Mouse (Mus musculus) CH12.LX (cell line): ENCODE results near the gene Adam17. TPM values are rescaled to one million over a fixed set of nuclear protein-coding genes. Genes with fewer than 3 reads are reported as not detected.

Source experiments
- DNase-seq: peaks from one replicate; pipeline ENCODE4 v3.0.0-alpha.2; 2013; ENCODE audit errors: extremely low read depth
- H3K27ac ChIP-seq: 2 replicates; pipeline ENCODE4 v1.5.1; 2012; ENCODE audit warnings: low read depth, mild to moderate bottlenecking, control low read depth, moderate library complexity; ENCODE audit not compliant: insufficient read depth
- H3K27me3 ChIP-seq: replicated peaks from 2 replicates; pipeline ENCODE3; 2012; ENCODE audit warnings: inconsistent platforms
- H3K36me3 ChIP-seq, 2 experiments: replicated peaks in 1 of 2; 2 replicates each; pipeline versions ENCODE3 to v1.6.1; 2012; ENCODE audit warnings: inconsistent platforms in 1 of 2, low read length in 1 of 2, mild to moderate bottlenecking in 1 of 2, mixed read lengths in 1 of 2, moderate library complexity in 1 of 2; ENCODE audit not compliant: control insufficient read depth in 1 of 2, insufficient read depth in 1 of 2
- H3K4me1 ChIP-seq, 2 experiments: 2 replicates each; pipeline ENCODE4 v1.6.1; 2012; ENCODE audit warnings: inconsistent platforms in 1 of 2, moderate library complexity in 1 of 2; ENCODE audit not compliant: insufficient read depth in 2 of 2, control insufficient read depth in 1 of 2
- H3K4me2 ChIP-seq: 2 replicates; pipeline ENCODE4 v1.6.1; 2012; ENCODE audit warnings: low read depth, mild to moderate bottlenecking, control low read depth; ENCODE audit not compliant: poor library complexity, insufficient read depth, severe bottlenecking
- H3K4me3 ChIP-seq, 3 experiments: fragments of 150-350 bp in 1 of 3; sonication (generic) in 1 of 3; replicated peaks in 1 of 3; 2 replicates each; pipeline versions ENCODE3 to v1.5.1; 2011 to 2012; ENCODE audit warnings: low read depth in 2 of 3, low read length in 2 of 3, mild to moderate bottlenecking in 2 of 3, moderate library complexity in 2 of 3, control low read depth in 1 of 3, improper control_type of control experiment in 1 of 3, inconsistent platforms in 1 of 3, mixed read lengths in 1 of 3; ENCODE audit not compliant: poor library complexity in 1 of 3
- H3K79me2 ChIP-seq: replicated peaks from 2 replicates; pipeline ENCODE4 v1.6.1; 2012; ENCODE audit warnings: mild to moderate bottlenecking, moderate library complexity; ENCODE audit not compliant: control insufficient read depth, poor library complexity, insufficient read depth, severe bottlenecking; ENCODE audit errors: extremely low read depth
- H3K9ac ChIP-seq: 2 replicates; pipeline ENCODE4 v1.6.1; 2012; ENCODE audit warnings: low read depth, mild to moderate bottlenecking, control low read depth, moderate library complexity; ENCODE audit not compliant: insufficient read depth
- H3K9me3 ChIP-seq: replicated peaks from 2 replicates; pipeline ENCODE3; 2012; ENCODE audit warnings: low read length, inconsistent platforms, mixed read lengths
- CHD1 ChIP-seq: IDR thresholded peaks from 2 replicates; pipeline ENCODE4 v1.6.1; 2012; ENCODE audit warnings: low read depth, low read length, improper control_type of control experiment, inconsistent platforms
- EP300 ChIP-seq: IDR thresholded peaks from 2 replicates; pipeline ENCODE4 v1.6.1; 2011; ENCODE audit warnings: low read length, improper control_type of control experiment
- HCFC1 ChIP-seq: IDR thresholded peaks from 2 replicates; pipeline ENCODE4 v1.6.1; 2012; ENCODE audit warnings: low read depth, mild to moderate bottlenecking, inconsistent platforms, low read length, improper control_type of control experiment
- JUN ChIP-seq: IDR thresholded peaks from 2 replicates; pipeline ENCODE4 v1.6.1; 2011; ENCODE audit warnings: low read depth, mild to moderate bottlenecking, low read length, improper control_type of control experiment, moderate library complexity; ENCODE audit not compliant: insufficient read depth
- KAT2A ChIP-seq: IDR thresholded peaks from 2 replicates; pipeline ENCODE4 v1.6.1; 2012; ENCODE audit warnings: low read length, improper control_type of control experiment, inconsistent platforms; ENCODE audit not compliant: insufficient replicate concordance
- MAFK ChIP-seq: IDR thresholded peaks from 2 replicates; pipeline ENCODE4 v1.6.1; 2011; ENCODE audit warnings: low read length, improper control_type of control experiment; ENCODE audit not compliant: insufficient replicate concordance
- MAX ChIP-seq: IDR thresholded peaks from 2 replicates; pipeline ENCODE4 v1.6.1; 2011; ENCODE audit warnings: low read length, improper control_type of control experiment
- NRF1 ChIP-seq: IDR thresholded peaks from 2 replicates; pipeline ENCODE4 v1.6.1; 2014; ENCODE audit warnings: low read depth, mild to moderate bottlenecking, inconsistent platforms, low read length, improper control_type of control experiment, moderate library complexity
- UBTF ChIP-seq: IDR thresholded peaks from 2 replicates; pipeline ENCODE4 v1.6.1; 2012; ENCODE audit warnings: low read depth, mild to moderate bottlenecking, inconsistent platforms, low read length, improper control_type of control experiment, moderate library complexity
- USF1 ChIP-seq: IDR thresholded peaks from 2 replicates; pipeline ENCODE4 v1.6.1; 2014; ENCODE audit warnings: low read depth, mild to moderate bottlenecking, inconsistent platforms, low read length, improper control_type of control experiment
- USF2 ChIP-seq: conservative IDR thresholded peaks from 2 replicates; pipeline ENCODE4 v1.6.1; 2011; ENCODE audit warnings: low read depth, low read length, improper control_type of control experiment
- dilution Hi-C: fragments of 300-500 bp; cut with MboI; formaldehyde crosslinking; loops from 2 replicates; pipeline ENCODE4 v1.14.3; 2020; ENCODE audit warnings: low sequenced_read_pairs; ENCODE audit not compliant: extremely low pct_unique_long_range_greater_than_20kb, extremely low pct_ligation_motif_present
- in situ Hi-C: fragments of 300-500 bp; cut with MboI; formaldehyde crosslinking; loops from 3 replicates; pipeline ENCODE4 v1.14.3; 2019; ENCODE audit warnings: low sequenced_read_pairs, low pct_ligation_motif_present, low pct_unique_long_range_greater_than_20kb, mixed read lengths
- polyA plus RNA-seq: library from polyadenylated mRNA; unstranded; fragments of >175 nt; gene quantifications from 2 replicates; pipeline ENCODE4 v1.2.1, GENCODE M21; 2012; ENCODE audit warnings: low read depth; ENCODE audit not compliant: insufficient read length
- total RNA-seq, 2 experiments: library from RNA; depleted of rRNA; stranded (reverse); fragments of 300-350 nt in 1 of 2; fragments of >200 nt in 1 of 2; gene quantifications; 2 replicates each; pipeline ENCODE4 v1.2.3; 2012 to 2014

Gene Adam17
- total and polyA plus RNA-seq, 3 experiments = 47.5 to 60.1 (median 50.1) TPM

DNA sequence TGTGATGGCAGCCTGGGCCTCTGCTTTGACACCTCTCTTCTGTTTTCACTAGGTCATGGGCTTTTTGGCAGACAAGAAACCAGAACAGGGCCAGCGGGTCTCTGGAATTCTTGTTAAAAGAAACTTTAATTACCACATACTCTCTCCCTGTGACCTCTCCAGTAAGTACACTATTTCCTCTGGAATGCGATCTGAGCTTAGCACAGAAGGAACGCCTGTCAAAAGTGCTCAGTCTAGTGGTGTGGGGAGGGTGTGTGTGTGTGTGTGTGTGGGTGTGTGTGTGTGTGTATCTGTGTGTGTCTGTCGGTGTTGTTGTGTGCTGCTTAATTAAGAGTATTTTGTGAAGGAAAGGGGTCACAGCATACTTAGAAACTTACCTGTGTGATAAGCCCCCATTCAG, 66.7 kb downstream of the Adam17 start:
- Histone ChIP-seq H3K4me3 (no peak overlapping the region), H3K4me1 (no peaks in the 10 kb centered on the region), H3K9ac (no peak overlapping the region), H3K79me2 (no peaks in the 10 kb centered on the region; the same call in 1 of the 2 replicates), H3K9me3 (no peaks in the 10 kb centered on the region), H3K27me3 (no peaks in the 10 kb centered on the region), H3K4me2 (no peak overlapping the region), H3K27ac (no peak overlapping the region), H3K36me3 (peaks cover 78 to 97% of the 10 kb centered on the region in 2 experiments)
- TF ChIP-seq HCFC1 (no peak), MAX (no peak), USF1 (no peak), UBTF (no peak), JUN (no peak)
- in situ Hi-C loops = no loop called here
- dilution Hi-C loops = no loop called here
- DNase-seq = no peak

GRCm38 (mm10) chr12:21305741-21306140, 67.7 kb downstream of the Adam17 start:
- no peak overlapping the region for H3K9ac ChIP-seq
- no peak overlapping the region for H3K4me3 ChIP-seq
- peaks cover 79 to 95% of the 10 kb centered on the region in 2 experiments for H3K36me3 ChIP-seq
- H3K27me3 ChIP-seq = no peaks in the 10 kb centered on the region
- no peaks in the 10 kb centered on the region; the same call in 1 of the 2 replicates for H3K79me2 ChIP-seq
- no peaks in the 10 kb centered on the region for H3K9me3 ChIP-seq
- H3K27ac ChIP-seq = no peak overlapping the region
- no peaks in the 10 kb centered on the region for H3K4me1 ChIP-seq
- no peak for TF ChIP-seq CHD1
- no peak for TF ChIP-seq USF2
- no peak for TF ChIP-seq KAT2A
- TF ChIP-seq EP300 = no peak
- TF ChIP-seq MAFK = no peak
- TF ChIP-seq, all 38 proteins: peak for 0
- no peak for DNase-seq
- dilution Hi-C loops (no loop called here), in situ Hi-C loops (no loop called here)
- H3K4me2 ChIP-seq = no peak overlapping the region

DNA sequence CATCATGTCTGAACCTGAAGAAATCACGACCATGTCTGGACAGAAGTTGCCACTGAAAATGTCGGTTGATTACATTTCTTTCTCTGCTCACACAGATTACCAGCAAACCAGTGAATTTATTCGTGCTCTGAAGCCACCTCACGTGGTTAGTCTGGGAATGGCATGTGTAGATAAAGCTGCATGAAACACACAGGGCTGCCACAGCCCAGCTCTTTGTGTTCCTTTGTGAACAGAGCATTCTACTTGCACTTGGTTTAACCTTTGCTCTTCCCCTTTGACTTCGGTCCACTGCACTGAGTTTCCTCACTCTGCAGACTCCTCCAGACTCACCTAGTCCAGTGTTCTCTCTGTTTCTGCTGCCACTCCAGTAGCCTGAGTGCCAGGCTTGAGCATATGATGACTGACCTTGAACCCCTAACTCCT, 71.1 kb downstream of the Adam17 start:
- H3K4me2 ChIP-seq = no peak overlapping the region
- no peak for DNase-seq
- H3K36me3 ChIP-seq = peaks cover 72 to 88% of the 10 kb centered on the region in 2 experiments
- H3K4me3 ChIP-seq = no peak overlapping the region
- H3K9ac ChIP-seq = no peak overlapping the region
- no peaks in the 10 kb centered on the region for H3K27me3 ChIP-seq
- H3K79me2 ChIP-seq = no peaks in the 10 kb centered on the region; the same call in 1 of the 2 replicates
- H3K9me3 ChIP-seq = no peaks in the 10 kb centered on the region
- in situ Hi-C loops = no loop called here
- H3K4me1 ChIP-seq = no peaks in the 10 kb centered on the region
- dilution Hi-C loops = no loop called here
- TF ChIP-seq NRF1 (no peak), USF1 (no peak)
- no peak overlapping the region for H3K27ac ChIP-seq
